Mouse (Mus musculus) hindbrain, postnatal 0 days (tissue): Measurements from ENCODE around the gene Zswim1. TPM values are rescaled to one million over a fixed set of nuclear protein-coding genes. Genes with fewer than 3 reads are reported as not detected.

Experiments
- ATAC-seq: fragments of 200-750 bp; cut with Nextera tagmentation; 2 replicates; pipeline ENCODE4 v1.8.0; 2017; ENCODE audit warnings: mild to moderate bottlenecking, moderate TSS enrichment, moderate library complexity
- DNase-seq: peaks from one replicate; pipeline ENCODE4 v3.0.0-alpha.2; 2015; ENCODE audit warnings: low spot score
- H3K27ac ChIP-seq: fragments of 300-500 bp; sonication (generic); 2 replicates; pipeline ENCODE4 v1.5.1; 2014; ENCODE audit warnings: mild to moderate bottlenecking
- H3K27me3 ChIP-seq: fragments of 300-500 bp; sonication (generic); 2 replicates; pipeline ENCODE4 v1.6.1; 2014; ENCODE audit warnings: low read length, mixed read lengths; ENCODE audit not compliant: insufficient read depth
- H3K36me3 ChIP-seq: fragments of 300-500 bp; sonication (generic); 2 replicates; pipeline ENCODE4 v1.6.1; 2014; ENCODE audit warnings: low read length, mixed read lengths; ENCODE audit not compliant: insufficient read depth
- H3K4me1 ChIP-seq: fragments of 300-500 bp; sonication (generic); 2 replicates; pipeline ENCODE4 v1.6.1; 2014; ENCODE audit warnings: antibody characterized with exemption, low read length, mixed read lengths; ENCODE audit not compliant: insufficient read depth
- H3K4me2 ChIP-seq: fragments of 300-500 bp; sonication (generic); 2 replicates; pipeline ENCODE4 v1.6.1; 2014; ENCODE audit warnings: low read depth, mild to moderate bottlenecking, low read length, moderate library complexity, mixed read lengths
- H3K4me3 ChIP-seq: fragments of 300-500 bp; sonication (generic); 2 replicates; pipeline ENCODE4 v1.5.1; 2014; ENCODE audit warnings: low read length
- H3K9ac ChIP-seq: fragments of 300-500 bp; sonication (generic); replicated peaks from 2 replicates; pipeline ENCODE4 v1.6.1; 2014; ENCODE audit warnings: mild to moderate bottlenecking, low read length, moderate library complexity, mixed read lengths
- H3K9me3 ChIP-seq: fragments of 300-500 bp; sonication (generic); 2 replicates; pipeline ENCODE4 v1.6.1; 2016; ENCODE audit warnings: low read length, mixed read lengths
- CTCF ChIP-seq: IDR thresholded peaks from 2 replicates; pipeline ENCODE4 v1.5.1; 2016; ENCODE audit warnings: antibody characterized with exemption, control low read depth, low read depth
- WGBS: fragments of 180-500 bp; shearing (Covaris S2); extraction: QIAGEN DNeasy Blood & Tissue Kit; methylation state at CpG from one replicate; pipeline ENCODE4 v1.1.7; 2014; 5-methylcytosine and 5-hydroxymethylcytosine counted together
- polyA plus RNA-seq: library from polyadenylated mRNA; unstranded; fragments of >200 nt; fragmentation: Nextera tagmentation; extraction: Ambion mirVana; gene quantifications from 2 replicates; pipeline ENCODE4 v1.2.1, GENCODE M21; 2015
- total RNA-seq: library from RNA; depleted of rRNA; stranded (reverse); fragments of >200 nt; gene quantifications from 2 replicates; pipeline ENCODE4 v1.2.3, GENCODE M21; 2014

Gene Zswim1
- total and polyA plus RNA-seq, 2 experiments from 2014 or later = 24.6 to 29.0 TPM

GRCm38 (mm10) chr2:164778015-164778287 lies 44.5 kb upstream of the Zswim1 start:
- no peak overlapping the region for H3K4me2 ChIP-seq
- ATAC-seq (no peak), DNase-seq (no peak)
- no peak overlapping the region for H3K27ac ChIP-seq
- WGBS = 91% methylated on average over 11 of the region's 11 CpGs
- TF ChIP-seq CTCF = no peak
- H3K9ac ChIP-seq = no peak overlapping the region
- no peaks in the 10 kb centered on the region for H3K9me3 ChIP-seq
- no peaks in the 10 kb centered on the region for H3K27me3 ChIP-seq
- no peaks in the 10 kb centered on the region for H3K4me1 ChIP-seq
- H3K4me3 ChIP-seq = no peak overlapping the region
- no peaks in the 10 kb centered on the region for H3K36me3 ChIP-seq

GRCm38 (mm10) chr2:164778809-164779208 lies 43.7 kb upstream of the Zswim1 start:
- Histone ChIP-seq H3K27me3 (no peaks in the 10 kb centered on the region), H3K4me3 (no peak overlapping the region), H3K4me2 (no peak overlapping the region), H3K9me3 (no peaks in the 10 kb centered on the region), H3K36me3 (no peaks in the 10 kb centered on the region), H3K27ac (no peak overlapping the region), H3K9ac (no peak overlapping the region), H3K4me1 (no peaks in the 10 kb centered on the region)
- DNase-seq = no peak
- no peak for ATAC-seq
- no peak for TF ChIP-seq CTCF
- 79% methylated on average over 7 of the region's 7 CpGs for WGBS

GRCm38 (mm10) chr2:164779481-164780086 lies 42.9 kb upstream of the Zswim1 start, which contains the start of gene Tnnc2:
Gene Tnnc2, minus strand, starts transcription at chr2:164779967.
- H3K9ac ChIP-seq = no peak within 1 kb of the TSS
- WGBS = 71% methylated on average over 8 of the region's 8 CpGs
- no peak for DNase-seq
- no peak for TF ChIP-seq CTCF
- H3K36me3 ChIP-seq = no peaks in the 10 kb centered on the region
- no peak for ATAC-seq
- no peak within 1 kb of the TSS for H3K27ac ChIP-seq
- no peaks in the 10 kb centered on the region for H3K27me3 ChIP-seq
- H3K9me3 ChIP-seq = no peaks in the 10 kb centered on the region
- no peaks in the 10 kb centered on the region for H3K4me1 ChIP-seq
- no peak within 1 kb of the TSS for H3K4me3 ChIP-seq
- no peak within 1 kb of the TSS for H3K4me2 ChIP-seq

- no peaks in the 10 kb centered on the region for H3K27me3 ChIP-seq
- no peak for TF ChIP-seq CTCF
- ATAC-seq = no peak
- H3K27ac ChIP-seq = no peak overlapping the region
- H3K4me3 ChIP-seq = no peak overlapping the region
- no peaks in the 10 kb centered on the region for H3K36me3 ChIP-seq
- no peak overlapping the region for H3K9ac ChIP-seq
- DNase-seq = no peak
- no peaks in the 10 kb centered on the region; the same call in 1 of the 2 replicates for H3K4me1 ChIP-seq
- H3K4me2 ChIP-seq = no peak overlapping the region
- no peaks in the 10 kb centered on the region for H3K9me3 ChIP-seq
- WGBS = 76% methylated on average over 4 of the region's 4 CpGs
Measured at GRCm38 (mm10) chr2:164781876-164782275, 40.6 kb upstream of the Zswim1 start.

GRCm38 (mm10) chr2:164783926-164784581 lies 38.4 kb upstream of the Zswim1 start:
- H3K27me3 ChIP-seq = no peaks in the 10 kb centered on the region
- no peaks in the 10 kb centered on the region for H3K36me3 ChIP-seq
- ATAC-seq (no peak), DNase-seq (peak; percentile 50)
- no peaks in the 10 kb centered on the region for H3K9me3 ChIP-seq
- WGBS = 80% methylated on average over 7 of the region's 7 CpGs
- no peak overlapping the region for H3K9ac ChIP-seq
- no peak overlapping the region for H3K27ac ChIP-seq
- no peaks in the 10 kb centered on the region; the same call in 1 of the 2 replicates for H3K4me1 ChIP-seq
- H3K4me2 ChIP-seq = no peak overlapping the region
- TF ChIP-seq CTCF = peak; percentile 51
- no peak overlapping the region for H3K4me3 ChIP-seq

GRCm38 (mm10) chr2:164784869-164785420 lies 37.5 kb upstream of the Zswim1 start:
- no peaks in the 10 kb centered on the region for H3K9me3 ChIP-seq
- TF ChIP-seq CTCF = no peak
- DNase-seq = no peak
- no peaks in the 10 kb centered on the region for H3K27me3 ChIP-seq
- peak overlapping the region; percentile 89 for H3K27ac ChIP-seq
- H3K36me3 ChIP-seq = no peaks in the 10 kb centered on the region
- H3K9ac ChIP-seq = peak overlapping the region; percentile 92; the same call in 1 of the 2 replicates
- no peak for ATAC-seq
- WGBS = 12% methylated on average over 7 of the region's 7 CpGs
- peak overlapping the region; percentile 75 for H3K4me3 ChIP-seq
- H3K4me2 ChIP-seq = peak overlapping the region; percentile 93
- H3K4me1 ChIP-seq = no peaks in the 10 kb centered on the region; the same call in 1 of the 2 replicates
